Mouse (Mus musculus): Measurements from ENCODE around the gene Hmga2. TPM values are rescaled to one million over a fixed set of nuclear protein-coding genes. Genes with fewer than 3 reads are reported as not detected.

Gene Hmga2
- polyA plus RNA-seq, 1 experiment from 2014 or later = 12.4 TPM

GRCm38 (mm10) chr10:120410958-120411357 lies 65.3 kb downstream of the Hmga2 start:
- Histone ChIP-seq H3K4me2 (0 out of 2 replicates have a peak overlapping the region, but pooled peaks have one; percentile 20), H3K36me3 (peaks cover 17% of the 10 kb centered on the region), H3K4me3 (no peak overlapping the region), H3K4me1 (peaks cover 38% of the 10 kb centered on the region), H3K27me3 (replicated peaks) (no peaks in the 10 kb centered on the region), H3K9ac (no peak overlapping the region), H3K27ac (replicated peaks) (no peak overlapping the region), H3K9me3 (no peaks in the 10 kb centered on the region)
- no peak for ATAC-seq (ENCODE audit: extremely low read depth, insufficient number of reproducible peaks, low FRiP score, low TSS enrichment)
- WGBS = 46% methylated on average over 4 of the region's 4 CpGs

- Histone ChIP-seq H3K4me2 (no peak overlapping the region), H3K9ac (no peak overlapping the region; the same call in 1 of the 2 replicates), H3K4me3 (no peak overlapping the region), H3K9me3 (no peaks in the 10 kb centered on the region), H3K4me1 (peaks cover 37% of the 10 kb centered on the region), H3K36me3 (peaks cover 5% of the 10 kb centered on the region), H3K27me3 (replicated peaks) (no peaks in the 10 kb centered on the region), H3K27ac (replicated peaks) (peak overlapping the region; percentile 41)
- no peak; the same call in 1 of the 2 replicates for ATAC-seq (ENCODE audit: extremely low read depth, insufficient number of reproducible peaks, low FRiP score, low TSS enrichment)
- WGBS = 52% methylated on average over 9 of the region's 9 CpGs
Observed at GRCm38 (mm10) chr10:120409131-120409530, 67.1 kb downstream of the Hmga2 start.

- no peaks in the 10 kb centered on the region for H3K9me3 ChIP-seq
- no peaks in the 10 kb centered on the region for H3K27me3 ChIP-seq (replicated peaks)
- H3K27ac ChIP-seq (replicated peaks) = no peak overlapping the region
- 35% methylated on average over 9 of the region's 9 CpGs for WGBS
- H3K4me3 ChIP-seq = no peak overlapping the region
- H3K9ac ChIP-seq = no peak overlapping the region
- no peaks in the 10 kb centered on the region for H3K36me3 ChIP-seq
- peaks cover 47% of the 10 kb centered on the region for H3K4me1 ChIP-seq
- no peak for ATAC-seq (ENCODE audit: extremely low read depth, insufficient number of reproducible peaks, low FRiP score, low TSS enrichment)
- H3K4me2 ChIP-seq = no peak overlapping the region
Observed at GRCm38 (mm10) chr10:120407230-120407629, 69.0 kb downstream of the Hmga2 start.

- H3K9me3 ChIP-seq = no peaks in the 10 kb centered on the region
- 78% methylated on average over 9 of the region's 9 CpGs for WGBS
- no peaks in the 10 kb centered on the region for H3K27me3 ChIP-seq (replicated peaks)
- H3K9ac ChIP-seq = no peak overlapping the region
- no peak overlapping the region for H3K27ac ChIP-seq (replicated peaks)
- ATAC-seq (ENCODE audit: extremely low read depth, insufficient number of reproducible peaks, low FRiP score, low TSS enrichment) = no peak
- peaks cover 51% of the 10 kb centered on the region for H3K4me1 ChIP-seq
- H3K4me2 ChIP-seq = no peak overlapping the region
- no peak overlapping the region for H3K4me3 ChIP-seq
- no peaks in the 10 kb centered on the region for H3K36me3 ChIP-seq
Observed at GRCm38 (mm10) chr10:120406038-120406437, 70.2 kb downstream of the Hmga2 start.

- Histone ChIP-seq H3K9me3 (no peaks in the 10 kb centered on the region), H3K27me3 (replicated peaks) (no peaks in the 10 kb centered on the region), H3K4me1 (peaks cover 51% of the 10 kb centered on the region), H3K27ac (replicated peaks) (no peak overlapping the region), H3K36me3 (no peaks in the 10 kb centered on the region), H3K4me3 (no peak overlapping the region), H3K4me2 (no peak overlapping the region), H3K9ac (no peak overlapping the region)
- WGBS = 89% methylated on average over 4 of the region's 4 CpGs
- ATAC-seq (ENCODE audit: extremely low read depth, insufficient number of reproducible peaks, low FRiP score, low TSS enrichment) = no peak
Observed at GRCm38 (mm10) chr10:120405322-120405721, 70.9 kb downstream of the Hmga2 start.

GRCm38 (mm10) chr10:120402966-120403365 lies 73.3 kb downstream of the Hmga2 start:
- peaks cover 57% of the 10 kb centered on the region for H3K4me1 ChIP-seq
- WGBS = 44% methylated on average over 5 of the region's 5 CpGs

GRCm38 (mm10) chr10:120401787-120402186 lies 74.5 kb downstream of the Hmga2 start:
- no peaks in the 10 kb centered on the region for H3K27me3 ChIP-seq (replicated peaks)
- H3K36me3 ChIP-seq = no peaks in the 10 kb centered on the region
- no peaks in the 10 kb centered on the region for H3K9me3 ChIP-seq
- no peak for ATAC-seq (ENCODE audit: extremely low read depth, insufficient number of reproducible peaks, low FRiP score, low TSS enrichment)
- H3K4me2 ChIP-seq = no peak overlapping the region
- no peak overlapping the region for H3K9ac ChIP-seq
- 50% methylated on average over 8 of the region's 8 CpGs for WGBS
- no peak overlapping the region for H3K27ac ChIP-seq (replicated peaks)
- no peak overlapping the region for H3K4me3 ChIP-seq
- peaks cover 47% of the 10 kb centered on the region for H3K4me1 ChIP-seq

More at GRCm38 (mm10) chr10:120402966-120403365, 73.3 kb downstream of the Hmga2 start:
- Histone ChIP-seq H3K4me2 (no peak overlapping the region), H3K27ac (replicated peaks) (no peak overlapping the region), H3K9ac (no peak overlapping the region), H3K4me3 (no peak overlapping the region), H3K9me3 (no peaks in the 10 kb centered on the region), H3K27me3 (replicated peaks) (no peaks in the 10 kb centered on the region), H3K36me3 (no peaks in the 10 kb centered on the region)
- ATAC-seq (ENCODE audit: extremely low read depth, insufficient number of reproducible peaks, low FRiP score, low TSS enrichment) = no peak

GRCm38 (mm10) chr10:120399846-120400510 lies 76.3 kb downstream of the Hmga2 start:
- Histone ChIP-seq H3K36me3 (no peaks in the 10 kb centered on the region), H3K27ac (replicated peaks) (peak overlapping the region; percentile 56), H3K27me3 (replicated peaks) (no peaks in the 10 kb centered on the region), H3K4me1 (peaks cover 50% of the 10 kb centered on the region), H3K9me3 (no peaks in the 10 kb centered on the region), H3K4me3 (no peak overlapping the region), H3K9ac (0 out of 2 replicates have a peak overlapping the region, but pooled peaks have one; percentile 10), H3K4me2 (no peak overlapping the region)
- WGBS = 60% methylated on average over 9 of the region's 9 CpGs
- ATAC-seq (ENCODE audit: extremely low read depth, insufficient number of reproducible peaks, low FRiP score, low TSS enrichment) = no peak

GRCm38 (mm10) chr10:120398745-120399144 lies 77.5 kb downstream of the Hmga2 start:
- no peaks in the 10 kb centered on the region for H3K36me3 ChIP-seq
- peaks cover 50% of the 10 kb centered on the region for H3K4me1 ChIP-seq
- no peak overlapping the region for H3K27ac ChIP-seq (replicated peaks)
- no peaks in the 10 kb centered on the region for H3K9me3 ChIP-seq
- no peak for ATAC-seq (ENCODE audit: extremely low read depth, insufficient number of reproducible peaks, low FRiP score, low TSS enrichment)
- no peak overlapping the region for H3K9ac ChIP-seq
- H3K4me3 ChIP-seq = no peak overlapping the region
- 46% methylated on average over 6 of the region's 6 CpGs for WGBS
- no peaks in the 10 kb centered on the region for H3K27me3 ChIP-seq (replicated peaks)
- H3K4me2 ChIP-seq = no peak overlapping the region

GRCm38 (mm10) chr10:120397211-120397631 lies 79.0 kb downstream of the Hmga2 start:
- Histone ChIP-seq H3K27ac (replicated peaks) (no peak overlapping the region), H3K9ac (no peak overlapping the region), H3K4me3 (no peak overlapping the region), H3K27me3 (replicated peaks) (no peaks in the 10 kb centered on the region), H3K4me1 (peaks cover 46% of the 10 kb centered on the region), H3K36me3 (no peaks in the 10 kb centered on the region), H3K4me2 (no peak overlapping the region), H3K9me3 (no peaks in the 10 kb centered on the region)
- no peak for ATAC-seq (ENCODE audit: extremely low read depth, insufficient number of reproducible peaks, low FRiP score, low TSS enrichment)
- 71% methylated on average over 17 of the region's 17 CpGs for WGBS

GRCm38 (mm10) chr10:120395550-120395949 lies 80.7 kb downstream of the Hmga2 start:
- Histone ChIP-seq H3K36me3 (no peaks in the 10 kb centered on the region), H3K27ac (replicated peaks) (no peak overlapping the region), H3K9me3 (no peaks in the 10 kb centered on the region), H3K9ac (no peak overlapping the region), H3K27me3 (replicated peaks) (no peaks in the 10 kb centered on the region), H3K4me1 (peaks cover 48% of the 10 kb centered on the region), H3K4me3 (no peak overlapping the region), H3K4me2 (no peak overlapping the region)
- ATAC-seq (ENCODE audit: extremely low read depth, insufficient number of reproducible peaks, low FRiP score, low TSS enrichment) = no peak
- 65% methylated on average over 6 of the region's 6 CpGs for WGBS

GRCm38 (mm10) chr10:120394740-120395139 lies 81.5 kb downstream of the Hmga2 start:
- no peak overlapping the region for H3K4me3 ChIP-seq
- H3K9me3 ChIP-seq = no peaks in the 10 kb centered on the region
- 83% methylated on average over 9 of the region's 9 CpGs for WGBS
- no peaks in the 10 kb centered on the region for H3K36me3 ChIP-seq
- H3K9ac ChIP-seq = no peak overlapping the region
- no peaks in the 10 kb centered on the region for H3K27me3 ChIP-seq (replicated peaks)
- peaks cover 45% of the 10 kb centered on the region for H3K4me1 ChIP-seq
- H3K27ac ChIP-seq (replicated peaks) = no peak overlapping the region
- no peak for ATAC-seq (ENCODE audit: extremely low read depth, insufficient number of reproducible peaks, low FRiP score, low TSS enrichment)
- H3K4me2 ChIP-seq = no peak overlapping the region
